Mouse (Mus musculus): Measurements from ENCODE around the gene Arid5b.

Arid5b gene

GRCm38 (mm10) chr10:68134071-68134470 is 144.5 kb downstream of the Arid5b start:
- no peak for DNase-seq

- no peak for DNase-seq
Observed at GRCm38 (mm10) chr10:68132636-68133035, 145.9 kb downstream of the Arid5b start.

- no peak for DNase-seq
Observed at GRCm38 (mm10) chr10:68132154-68132553, 146.4 kb downstream of the Arid5b start.

GRCm38 (mm10) chr10:68129651-68130050 is 148.9 kb downstream of the Arid5b start:
- DNase-seq = no peak

- no peak for DNase-seq
Observed at GRCm38 (mm10) chr10:68129009-68129408, 149.5 kb downstream of the Arid5b start.

GRCm38 (mm10) chr10:68128441-68128848 is 150.1 kb downstream of the Arid5b start:
- no peak for DNase-seq

GRCm38 (mm10) chr10:68127604-68128256 is 150.8 kb downstream of the Arid5b start:
- DNase-seq = no peak

GRCm38 (mm10) chr10:68127104-68127503 is 151.4 kb downstream of the Arid5b start:
- no peak for DNase-seq

GRCm38 (mm10) chr10:68126551-68126950 is 152.0 kb downstream of the Arid5b start:
- DNase-seq = no peak

- no peak for DNase-seq
Observed at GRCm38 (mm10) chr10:68125919-68126550, 152.5 kb downstream of the Arid5b start.

GRCm38 (mm10) chr10:68124985-68125384 is 153.6 kb downstream of the Arid5b start:
- DNase-seq = no peak

- DNase-seq = no peak
Observed at GRCm38 (mm10) chr10:68123446-68123845, 155.1 kb downstream of the Arid5b start.

- DNase-seq = no peak
Observed at GRCm38 (mm10) chr10:68121960-68122359, 156.6 kb downstream of the Arid5b start.

GRCm38 (mm10) chr10:68121251-68121650 is 157.3 kb downstream of the Arid5b start:
- no peak for DNase-seq

GRCm38 (mm10) chr10:68120011-68120410 is 158.5 kb downstream of the Arid5b start:
- no peak for DNase-seq

- no peak for DNase-seq
Observed at GRCm38 (mm10) chr10:68119285-68119684, 159.3 kb downstream of the Arid5b start.

- no peak for DNase-seq
Observed at GRCm38 (mm10) chr10:68114955-68115354, 163.6 kb downstream of the Arid5b start.

- DNase-seq = no peak
Observed at GRCm38 (mm10) chr10:68113645-68114044, 164.9 kb downstream of the Arid5b start.

- no peak for DNase-seq
Observed at GRCm38 (mm10) chr10:68112983-68113382, 165.6 kb downstream of the Arid5b start.

GRCm38 (mm10) chr10:68110607-68111006 is 167.9 kb downstream of the Arid5b start:
- DNase-seq = no peak

- no peak for DNase-seq
Observed at GRCm38 (mm10) chr10:68110182-68110581, 168.4 kb downstream of the Arid5b start.

- DNase-seq = no peak
Observed at GRCm38 (mm10) chr10:68109651-68110050, 168.9 kb downstream of the Arid5b start.

- DNase-seq = no peak
Observed at GRCm38 (mm10) chr10:68107716-68108115, 170.8 kb downstream of the Arid5b start.

- no peak for DNase-seq
Observed at GRCm38 (mm10) chr10:68106351-68106950, 172.1 kb downstream of the Arid5b start.

Data from kidney, adult 18-20 months (tissue).